Mouse (Mus musculus) limb, embryonic 10.5 days (tissue): ENCODE measurements around the gene Fgf2. TPM values are rescaled to one million over a fixed set of nuclear protein-coding genes. Genes with fewer than 3 reads are reported as not detected.
A peak's percentile ranks its signal among the peaks of the same experiment; 100 is the strongest.

Source experiments
- DNase-seq: peaks from one replicate; pipeline ENCODE4 v3.0.0-alpha.2; 2017; ENCODE audit warnings: low spot score
- H3K27ac ChIP-seq: fragments of 300-500 bp; sonication (generic); 2 replicates; pipeline ENCODE4 v1.5.1; 2016; ENCODE audit warnings: mild to moderate bottlenecking
- H3K27me3 ChIP-seq: fragments of 300-500 bp; sonication (generic); 2 replicates; pipeline ENCODE4 v1.6.1; 2016; ENCODE audit warnings: low read depth, mild to moderate bottlenecking; ENCODE audit not compliant: poor library complexity, severe bottlenecking
- H3K36me3 ChIP-seq: fragments of 300-500 bp; sonication (generic); 2 replicates; pipeline ENCODE4 v1.6.1; 2016; ENCODE audit warnings: mild to moderate bottlenecking, moderate library complexity
- H3K4me1 ChIP-seq: fragments of 300-500 bp; sonication (generic); 2 replicates; pipeline ENCODE4 v1.6.1; 2016
- H3K4me3 ChIP-seq: fragments of 300-500 bp; sonication (generic); 2 replicates; pipeline ENCODE4 v1.5.1; 2016; ENCODE audit warnings: mild to moderate bottlenecking, moderate library complexity
- H3K9me3 ChIP-seq: fragments of 300-500 bp; sonication (generic); replicated peaks from 2 replicates; pipeline ENCODE4 v1.6.1; 2016; ENCODE audit warnings: mild to moderate bottlenecking
- WGBS: fragments of 180-500 bp; shearing (Covaris S2); methylation state at CpG from one replicate; pipeline ENCODE4 v1.1.7; 2016; 5-methylcytosine and 5-hydroxymethylcytosine counted together
- polyA plus RNA-seq: library from polyadenylated mRNA; unstranded; fragments of >200 nt; fragmentation: Nextera tagmentation; extraction: Ambion mirVana; gene quantifications from 2 replicates; pipeline ENCODE4 v1.2.1, GENCODE M21; 2016

Fgf2 gene
- 0.64 and 0.98 TPM in 2 replicates for polyA plus RNA-seq

DNA sequence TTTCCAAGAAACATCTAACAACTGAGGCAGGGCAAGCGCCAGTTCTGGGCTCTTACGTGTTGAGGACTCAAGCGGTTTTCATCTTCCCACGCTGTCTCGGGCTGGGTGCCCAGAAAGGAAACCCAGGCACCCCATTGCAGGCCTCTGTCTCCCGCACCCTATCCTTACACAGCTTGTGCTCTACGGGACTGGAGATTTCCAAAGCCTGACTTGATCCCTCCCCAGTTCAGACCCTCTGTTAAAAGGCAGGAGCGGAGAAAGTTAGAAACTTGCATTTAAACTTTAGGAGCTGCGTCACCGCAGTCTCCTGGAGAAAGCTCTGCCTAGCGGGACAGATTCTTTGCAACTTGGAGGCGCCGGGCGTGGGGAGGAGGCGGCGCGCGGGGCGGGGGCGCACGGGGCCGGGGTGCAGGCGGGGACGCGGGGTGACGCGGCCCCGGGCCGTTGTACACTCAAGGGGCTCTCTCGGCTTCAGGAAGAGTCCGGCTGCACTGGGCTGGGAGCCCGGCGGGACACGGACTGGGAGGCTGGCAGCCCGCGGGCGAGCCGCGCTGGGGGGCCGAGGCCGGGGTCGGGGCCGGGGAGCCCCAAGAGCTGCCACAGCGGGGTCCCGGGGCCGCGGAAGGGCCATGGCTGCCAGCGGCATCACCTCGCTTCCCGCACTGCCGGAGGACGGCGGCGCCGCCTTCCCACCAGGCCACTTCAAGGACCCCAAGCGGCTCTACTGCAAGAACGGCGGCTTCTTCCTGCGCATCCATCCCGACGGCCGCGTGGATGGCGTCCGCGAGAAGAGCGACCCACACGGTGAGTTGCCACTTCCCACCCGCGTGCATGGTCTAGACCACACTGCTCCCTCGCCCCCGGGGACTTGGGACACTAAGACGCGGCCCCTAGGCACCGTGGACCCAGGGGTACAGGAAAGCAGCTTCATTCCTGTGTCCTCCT, at the start of gene Fgf2:
TSS of gene Fgf2 (plus strand) at position 126 of the 945 bp plus-strand sequence.
- peaks cover 21% of the 10 kb centered on the region for H3K4me1 ChIP-seq
- peak within 1 kb of the TSS; percentile 92 for H3K4me3 ChIP-seq
- H3K27ac ChIP-seq = peak within 1 kb of the TSS; percentile 90
- DNase-seq = peak; percentile 68
- under 1% methylated on average over 66 of the region's 75 CpGs for WGBS
- H3K9me3 ChIP-seq = no peaks in the 10 kb centered on the region
- peaks cover 58% of the 10 kb centered on the region for H3K27me3 ChIP-seq
- H3K36me3 ChIP-seq = no peaks in the 10 kb centered on the region

DNA sequence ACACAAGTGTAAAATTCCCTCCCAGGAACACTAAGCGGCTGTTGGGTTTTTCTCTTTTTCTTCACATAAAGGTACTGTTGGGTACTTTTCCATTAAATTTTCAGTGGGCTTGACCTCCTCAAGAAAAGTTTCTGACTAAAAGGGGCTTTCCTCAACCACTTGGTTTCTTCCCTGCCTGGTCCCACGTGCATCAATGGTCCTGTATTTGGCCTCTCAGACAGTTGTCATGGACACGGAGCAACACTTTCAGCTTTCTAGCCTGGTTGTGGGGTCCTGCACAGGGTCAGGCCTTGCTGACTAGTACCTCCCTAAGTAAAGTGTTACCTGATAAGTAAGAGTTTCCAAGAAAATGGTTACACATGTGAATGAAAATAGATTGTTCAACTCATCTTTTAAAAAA, 48.7 kb upstream of the Fgf2 start:
- H3K4me1 ChIP-seq = no peaks in the 10 kb centered on the region
- H3K4me3 ChIP-seq = no peak overlapping the region
- H3K27me3 ChIP-seq = no peaks in the 10 kb centered on the region
- no peaks in the 10 kb centered on the region for H3K9me3 ChIP-seq
- 79% methylated on average over 3 of the region's 3 CpGs for WGBS
- no peak overlapping the region for H3K27ac ChIP-seq
- DNase-seq = no peak
- H3K36me3 ChIP-seq = no peaks in the 10 kb centered on the region

DNA sequence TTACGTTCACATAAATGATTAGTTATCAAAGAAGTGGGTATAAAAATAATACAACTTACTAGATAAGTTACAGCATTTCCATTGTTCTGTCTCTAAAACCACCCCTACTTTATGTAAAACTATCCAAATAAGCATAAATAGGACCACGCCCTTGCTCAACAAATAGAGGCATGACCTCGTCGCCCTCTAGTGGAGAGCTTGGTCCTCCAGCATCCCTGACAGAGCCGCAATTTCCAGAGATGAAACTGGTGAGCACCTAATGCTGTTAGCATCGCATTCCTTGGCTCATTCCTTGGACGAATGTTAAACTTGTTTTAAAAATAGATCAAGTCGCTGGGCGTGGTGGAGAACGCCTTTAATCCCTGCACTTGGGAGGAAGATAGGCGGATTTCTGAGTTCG, 45.5 kb upstream of the Fgf2 start:
- no peaks in the 10 kb centered on the region for H3K4me1 ChIP-seq

DNA sequence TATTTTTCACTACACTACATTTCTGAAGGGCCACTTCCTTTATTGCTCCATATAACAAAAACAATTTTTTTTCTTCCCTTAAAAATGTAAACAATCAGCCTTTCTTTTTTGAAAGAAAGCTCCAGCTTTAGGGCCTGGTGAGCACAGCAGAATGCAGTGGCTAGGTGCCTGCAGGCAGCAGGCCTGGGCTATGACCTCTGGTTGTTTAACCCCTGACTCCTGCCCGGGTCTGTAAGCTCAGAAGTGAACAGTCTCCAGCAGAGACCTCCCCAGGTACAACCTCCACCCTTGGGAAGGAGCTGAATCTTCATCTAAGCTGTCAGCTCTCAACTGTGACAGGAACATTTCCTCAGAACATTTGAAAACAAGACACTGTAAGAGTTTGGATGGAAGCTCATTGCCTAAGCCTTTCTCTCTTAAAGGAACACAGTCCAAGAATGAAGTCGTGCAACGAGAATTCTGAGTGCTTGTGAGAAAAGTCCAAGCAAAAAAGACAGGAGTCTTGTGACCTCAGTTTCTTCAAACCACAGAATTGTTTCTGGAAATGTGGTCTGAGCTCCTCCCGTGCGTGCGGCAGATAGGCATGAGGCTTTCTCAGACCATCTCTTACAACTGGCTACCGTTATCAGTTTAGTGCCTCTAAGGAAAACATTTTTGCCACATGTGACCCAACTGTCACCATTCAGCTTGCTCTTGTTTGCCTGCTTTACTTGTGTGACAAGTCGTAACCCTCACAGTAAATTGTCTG, 44.6 kb upstream of the Fgf2 start:
- H3K9me3 ChIP-seq = no peaks in the 10 kb centered on the region
- 77% methylated on average over 8 of the region's 8 CpGs for WGBS
- no peak for DNase-seq
- H3K36me3 ChIP-seq = no peaks in the 10 kb centered on the region
- H3K27ac ChIP-seq = no peak overlapping the region
- H3K4me1 ChIP-seq = no peaks in the 10 kb centered on the region
- no peaks in the 10 kb centered on the region for H3K27me3 ChIP-seq
- no peak overlapping the region for H3K4me3 ChIP-seq

More for the DNA sequence above, 45.5 kb upstream of the Fgf2 start:
- no peak overlapping the region for H3K27ac ChIP-seq
- H3K9me3 ChIP-seq = no peaks in the 10 kb centered on the region
- H3K27me3 ChIP-seq = no peaks in the 10 kb centered on the region
- DNase-seq = peak; percentile 63
- H3K36me3 ChIP-seq = no peaks in the 10 kb centered on the region
- H3K4me3 ChIP-seq = no peak overlapping the region
- 41% methylated on average over 12 of the region's 12 CpGs for WGBS

DNA sequence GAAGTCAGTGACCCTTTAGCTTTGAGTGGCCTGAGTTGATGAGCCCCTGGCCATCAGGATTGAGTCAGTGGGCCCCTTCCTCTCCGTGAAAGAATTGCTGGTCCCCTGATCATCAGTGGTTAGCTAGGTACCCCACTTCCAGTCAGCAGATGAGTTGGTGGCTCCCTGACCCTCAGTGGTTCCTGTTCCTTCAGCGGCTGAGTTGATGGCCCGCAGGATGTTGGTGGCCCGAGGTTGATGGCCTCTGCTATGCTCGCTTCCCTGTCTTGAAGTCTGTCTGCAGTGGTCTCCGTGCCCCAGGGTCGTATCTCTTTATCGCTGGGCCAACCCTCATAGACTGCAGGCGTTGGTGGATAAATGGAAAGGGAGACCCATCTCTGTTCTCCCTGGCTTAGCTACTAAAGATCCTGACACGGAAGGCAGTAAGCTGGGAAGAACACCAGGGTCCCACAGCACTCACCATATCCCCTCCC, 36.2 kb upstream of the Fgf2 start:
- H3K27ac ChIP-seq = peak overlapping the region; percentile 99
- WGBS = 3% methylated on average over 10 of the region's 10 CpGs
- DNase-seq = no peak

DNA sequence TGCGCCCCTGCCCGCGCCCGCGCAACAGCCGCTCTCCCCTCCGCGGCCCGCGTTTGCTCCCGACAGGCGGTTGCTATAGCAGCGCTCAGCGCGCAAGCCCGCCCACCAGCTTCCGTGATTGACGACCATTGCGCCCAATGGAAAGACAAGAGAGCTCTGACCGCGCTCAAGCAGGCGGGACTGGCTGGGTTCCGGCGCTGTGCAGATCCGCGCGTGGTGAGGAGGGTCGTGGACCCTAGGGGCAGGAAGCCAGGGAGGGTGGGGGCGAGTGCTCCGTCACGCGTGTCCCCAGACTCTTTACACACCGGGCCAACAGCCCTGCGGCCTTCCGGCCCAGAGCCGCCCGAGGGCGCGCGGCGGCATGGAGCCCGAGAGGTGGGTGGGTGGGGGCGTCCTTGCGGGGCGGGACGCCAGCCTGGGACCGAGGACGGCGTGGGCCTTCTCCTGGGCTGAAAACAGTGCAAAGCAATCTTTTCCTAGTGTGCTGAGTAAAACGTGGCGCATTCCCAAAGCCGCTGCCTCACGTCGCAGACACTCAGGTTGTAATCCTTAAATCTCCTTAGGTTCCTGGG, 35.7 kb upstream of the Fgf2 start, which contains the start of the genes Bbs12 and Cetn4:
TSS of gene Bbs12 (plus strand) at position 185 of the 572 bp plus-strand sequence.
TSS of gene Cetn4 (minus strand) at position 339 of the 572 bp plus-strand sequence.
- Histone ChIP-seq H3K27me3 (no peaks in the 10 kb centered on the region), H3K36me3 (peaks cover 8% of the 10 kb centered on the region; the same call in 1 of the 2 replicates), H3K27ac (peak within 1 kb of the TSS; percentile 99), H3K4me3 (peak within 1 kb of the TSS; percentile 95), H3K9me3 (no peaks in the 10 kb centered on the region), H3K4me1 (peaks cover 13% of the 10 kb centered on the region)
- WGBS = under 1% methylated on average over 54 of the region's 54 CpGs
- peak; percentile 97 for DNase-seq

More for the DNA sequence above, 36.2 kb upstream of the Fgf2 start:
- peaks cover 8% of the 10 kb centered on the region; the same call in 1 of the 2 replicates for H3K36me3 ChIP-seq
- no peaks in the 10 kb centered on the region for H3K27me3 ChIP-seq
- H3K4me1 ChIP-seq = peaks cover 13% of the 10 kb centered on the region
- H3K9me3 ChIP-seq = no peaks in the 10 kb centered on the region
- H3K4me3 ChIP-seq = peak overlapping the region; percentile 95

DNA sequence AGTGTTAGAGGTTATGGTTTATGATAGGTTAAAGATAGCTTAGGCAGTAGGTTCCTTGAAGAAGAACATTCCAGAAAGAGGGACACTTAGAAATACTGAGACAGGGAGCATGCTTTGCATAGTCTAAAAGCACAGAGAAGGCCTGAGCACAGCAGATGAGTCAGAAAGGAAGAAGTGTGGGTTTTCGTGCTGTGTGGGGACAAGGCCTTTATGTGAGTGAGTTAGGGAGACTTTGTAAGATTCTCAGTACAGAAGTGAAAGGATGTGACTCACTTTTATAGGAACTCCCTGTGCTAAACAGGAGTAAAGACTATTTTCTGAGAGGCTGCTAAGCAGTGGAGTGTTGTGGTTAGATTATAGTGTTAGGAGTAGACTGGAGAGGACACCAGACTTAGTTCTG, 34.8 kb upstream of the Fgf2 start:
- 60% methylated on average over 1 of the region's 1 CpGs for WGBS
- DNase-seq = no peak

DNA sequence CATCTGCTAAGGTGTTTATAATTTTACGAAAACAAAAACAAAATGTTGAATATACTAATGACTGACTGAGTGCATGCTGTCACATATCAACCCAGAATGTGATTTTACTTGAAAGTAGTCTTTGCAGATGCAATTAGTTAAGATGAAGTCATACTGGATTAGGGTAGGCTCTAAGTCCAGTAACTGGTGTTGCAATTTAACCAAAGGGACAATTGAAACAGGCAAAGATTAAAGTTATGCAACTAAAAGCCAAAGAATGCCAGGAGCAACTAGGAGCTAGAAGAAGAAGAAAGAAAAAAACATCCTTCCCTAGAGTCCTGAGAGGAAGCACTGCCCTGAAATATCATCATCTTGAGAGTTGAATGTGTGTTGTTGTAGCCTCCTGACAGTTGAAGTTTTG, 31.9 kb upstream of the Fgf2 start:
- Histone ChIP-seq H3K9me3 (no peaks in the 10 kb centered on the region), H3K36me3 (peaks cover 33% of the 10 kb centered on the region), H3K27me3 (no peaks in the 10 kb centered on the region), H3K4me3 (no peak overlapping the region), H3K4me1 (peaks cover 13% of the 10 kb centered on the region), H3K27ac (no peak overlapping the region)
- DNase-seq = no peak
- 96% methylated on average over 1 of the region's 1 CpGs for WGBS

More for the DNA sequence above, 34.8 kb upstream of the Fgf2 start:
- H3K4me3 ChIP-seq = peak overlapping the region; percentile 95
- H3K9me3 ChIP-seq = no peaks in the 10 kb centered on the region
- H3K27me3 ChIP-seq = no peaks in the 10 kb centered on the region
- H3K27ac ChIP-seq = peak overlapping the region; percentile 99; the same call in 1 of the 2 replicates
- peaks cover 8% of the 10 kb centered on the region; the same call in 1 of the 2 replicates for H3K36me3 ChIP-seq
- H3K4me1 ChIP-seq = peaks cover 13% of the 10 kb centered on the region

DNA sequence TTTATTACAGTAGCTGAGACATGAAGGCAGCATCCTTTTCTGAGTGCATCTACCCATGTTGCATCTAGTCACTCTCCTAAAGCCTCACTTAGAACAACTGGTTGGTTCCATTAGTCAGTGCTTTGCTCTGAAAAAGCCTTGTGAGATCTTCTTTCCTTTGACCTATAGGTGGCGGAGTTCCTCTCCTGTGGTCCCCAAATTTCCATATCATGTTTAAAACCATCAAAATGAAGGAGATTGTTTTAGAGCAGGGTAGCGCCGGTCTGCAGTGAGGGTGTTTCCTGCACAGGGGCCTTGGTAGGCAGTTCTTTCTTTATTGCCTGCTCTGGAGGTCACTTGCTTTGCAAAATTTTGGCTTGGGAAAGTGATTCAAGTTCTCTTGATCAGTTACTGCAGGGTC, 23.8 kb upstream of the Fgf2 start:
- Histone ChIP-seq H3K36me3 (peaks cover 22% of the 10 kb centered on the region), H3K4me1 (no peaks in the 10 kb centered on the region), H3K9me3 (no peaks in the 10 kb centered on the region), H3K4me3 (no peak overlapping the region), H3K27me3 (no peaks in the 10 kb centered on the region), H3K27ac (no peak overlapping the region)
- DNase-seq = no peak
- 53% methylated on average over 3 of the region's 3 CpGs for WGBS

DNA sequence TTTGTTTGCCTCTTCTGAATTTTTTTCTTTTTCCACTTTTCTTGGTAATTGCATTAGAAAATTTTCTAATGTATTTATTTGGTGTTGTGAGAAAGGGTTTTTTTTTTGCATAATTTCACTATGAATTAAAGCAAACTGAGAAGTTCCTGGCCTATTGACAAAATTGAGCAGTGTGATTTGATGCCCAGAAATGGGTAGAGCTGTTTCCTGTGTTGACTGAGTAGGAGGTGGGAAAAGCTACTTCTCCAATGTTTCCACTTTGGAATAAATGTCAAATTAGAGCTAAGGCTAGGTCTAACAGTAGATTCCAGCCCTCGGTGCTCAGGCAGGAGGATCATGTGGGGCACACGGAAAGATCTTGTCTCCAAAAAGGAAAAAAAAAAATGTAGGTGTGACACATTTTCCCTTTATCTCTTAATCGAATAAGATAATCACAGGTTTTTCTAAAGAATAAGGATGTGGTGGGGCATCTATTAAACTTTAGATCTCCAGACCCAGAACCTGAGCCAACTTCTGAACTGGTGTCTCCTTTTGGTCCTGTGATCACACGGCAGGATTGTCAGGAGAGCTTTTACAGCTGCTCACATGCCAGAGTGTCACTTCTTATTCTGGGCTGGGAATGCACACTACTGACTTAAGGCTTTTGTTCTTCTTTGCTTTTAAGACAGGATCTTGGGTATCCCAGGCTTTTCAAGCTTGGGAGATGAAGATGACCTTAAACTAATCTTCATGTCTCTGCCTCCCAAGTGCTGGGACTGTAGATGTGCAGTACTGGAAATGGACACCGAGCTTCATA, 22.6 kb upstream of the Fgf2 start:
- Histone ChIP-seq H3K4me3 (no peak overlapping the region), H3K9me3 (no peaks in the 10 kb centered on the region), H3K4me1 (no peaks in the 10 kb centered on the region), H3K36me3 (peaks cover 10% of the 10 kb centered on the region), H3K27ac (no peak overlapping the region), H3K27me3 (no peaks in the 10 kb centered on the region)
- 90% methylated on average over 5 of the region's 5 CpGs for WGBS
- no peak for DNase-seq

DNA sequence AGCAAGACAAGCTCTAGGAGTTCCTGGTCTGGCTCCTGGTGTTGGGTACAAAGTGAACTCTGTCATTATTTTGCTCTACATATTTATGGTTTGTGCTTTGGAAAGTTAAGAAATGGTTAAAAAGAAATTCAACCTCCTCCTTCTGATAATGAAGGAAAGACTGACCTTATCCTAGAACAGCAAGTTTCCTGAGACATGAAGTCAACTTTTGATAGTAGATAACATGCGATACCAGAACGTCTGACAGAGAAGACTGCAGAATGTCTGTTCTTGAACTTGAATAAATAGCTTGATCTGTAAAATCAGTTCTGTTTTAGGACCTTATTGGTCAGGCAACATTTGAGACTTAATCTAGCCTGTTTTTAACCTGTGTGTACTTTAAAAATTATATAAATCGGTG, 21.5 kb upstream of the Fgf2 start:
- no peak overlapping the region for H3K27ac ChIP-seq
- no peaks in the 10 kb centered on the region for H3K36me3 ChIP-seq
- 87% methylated on average over 3 of the region's 3 CpGs for WGBS
- no peak overlapping the region for H3K4me3 ChIP-seq
- H3K4me1 ChIP-seq = no peaks in the 10 kb centered on the region
- H3K27me3 ChIP-seq = no peaks in the 10 kb centered on the region
- H3K9me3 ChIP-seq = no peaks in the 10 kb centered on the region
- no peak for DNase-seq

DNA sequence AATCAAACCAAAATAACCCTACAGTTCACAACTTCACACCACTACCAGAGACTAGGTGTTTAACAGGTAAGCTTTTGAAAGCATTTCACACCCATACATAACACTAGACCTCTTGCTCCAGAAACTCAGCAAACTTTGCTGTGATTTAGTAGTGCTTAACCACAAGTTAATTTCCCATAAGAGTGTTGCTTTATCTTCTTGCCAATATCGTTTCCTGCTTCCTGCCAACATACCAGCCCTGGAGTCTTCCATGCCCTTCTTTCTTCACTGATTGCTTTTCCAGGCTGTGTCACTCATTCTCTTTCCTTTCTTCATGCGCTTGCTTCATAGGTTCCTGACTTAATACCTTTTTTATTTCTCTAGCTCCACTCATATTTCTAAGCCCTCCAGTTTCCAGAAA, 19.7 kb upstream of the Fgf2 start:
- Histone ChIP-seq H3K27ac (no peak overlapping the region), H3K4me1 (no peaks in the 10 kb centered on the region), H3K36me3 (no peaks in the 10 kb centered on the region), H3K4me3 (no peak overlapping the region), H3K27me3 (no peaks in the 10 kb centered on the region), H3K9me3 (no peaks in the 10 kb centered on the region)
- 85% methylated on average over 2 of the region's 2 CpGs for WGBS
- no peak for DNase-seq
